Mouse (Mus musculus): ENCODE data around the gene Gm8334. TPM values are rescaled to one million over a fixed set of nuclear protein-coding genes. Genes with fewer than 3 reads are reported as not detected.
"Not testable (repeated sequence)": the region's sequence is repeated elsewhere in the genome, so short reads cannot be mapped to it uniquely, and the experiment has no call there.

Gene Gm8334
- polyA plus RNA-seq (2012; rRNA removed) = not detected in 2 replicates

DNA sequence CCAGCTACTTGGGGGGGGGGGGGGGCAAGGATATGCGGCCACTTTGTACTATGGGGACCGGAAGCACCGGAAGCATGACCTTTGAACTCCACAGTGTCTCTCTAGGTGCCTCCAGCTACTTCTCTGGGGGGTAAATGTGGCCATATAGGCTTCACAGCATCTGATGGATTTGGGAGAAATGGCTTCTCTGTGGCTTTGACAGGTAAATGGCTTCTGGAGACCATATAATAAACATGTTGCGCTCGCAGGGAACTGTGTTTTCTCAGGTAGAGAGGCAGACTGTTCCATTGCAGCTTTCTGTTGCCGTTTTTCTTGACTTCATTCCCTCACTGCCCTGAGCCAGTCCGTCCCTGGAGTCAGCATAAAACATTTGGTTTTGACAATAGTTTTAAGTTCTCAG is at the start of gene Gm8334:
Gene Gm8334 (minus strand): TSS at position 101 of the 400 bp plus-strand sequence.
- H3K36me3 ChIP-seq (ENCODE audit: control insufficient read depth, insufficient read depth, low read length); DNase-seq; H3K4me3 ChIP-seq (ENCODE audit: control insufficient read depth, insufficient read depth, low read length); H3K27ac ChIP-seq (ENCODE audit: control insufficient read depth, insufficient read depth, low read length); H3K4me1 ChIP-seq (replicated peaks; ENCODE audit: control insufficient read depth, insufficient read depth, low read length); H3K27me3 ChIP-seq (ENCODE audit: control insufficient read depth, insufficient read depth, low read length): not testable (repeated sequence)
- 90% methylated on average over 3 of the region's 7 CpGs for WGBS

DNA sequence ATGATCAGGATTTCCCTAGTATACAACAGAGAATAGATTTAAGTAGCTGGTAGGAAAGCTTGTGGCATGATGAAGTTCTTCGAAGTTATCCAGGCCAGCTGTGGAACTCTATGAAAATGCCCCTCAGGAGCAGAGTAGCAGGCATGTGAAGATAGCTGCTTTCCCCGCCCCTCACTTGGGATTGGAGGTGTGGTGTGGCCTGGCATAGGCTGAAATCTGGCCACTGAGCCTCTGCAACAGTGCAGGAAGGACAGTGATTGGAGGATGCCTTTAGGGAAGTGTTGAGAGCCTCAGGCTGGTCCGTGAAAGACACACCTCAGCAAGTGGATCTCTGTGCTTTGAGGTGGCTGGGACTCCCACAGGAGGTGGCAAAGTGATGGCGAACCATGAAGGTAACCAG is 48.3 kb upstream of the Gm8334 start, which contains the start of gene Gm15127:
Gene Gm15127 (plus strand): TSS at position 301 of the 400 bp plus-strand sequence.
- 94% methylated on average over 2 of the region's 4 CpGs for WGBS
- H3K27ac ChIP-seq (ENCODE audit: control insufficient read depth, insufficient read depth, low read length); DNase-seq; H3K36me3 ChIP-seq (ENCODE audit: control insufficient read depth, insufficient read depth, low read length); H3K4me3 ChIP-seq (ENCODE audit: control insufficient read depth, insufficient read depth, low read length); H3K27me3 ChIP-seq (ENCODE audit: control insufficient read depth, insufficient read depth, low read length); H3K4me1 ChIP-seq (replicated peaks; ENCODE audit: control insufficient read depth, insufficient read depth, low read length): not testable (repeated sequence)

Other genes starting within 250 kb of the Gm8334 start
- gene Gm15114, start 126.2 kb downstream of the Gm8334 start, polyA plus RNA-seq (2012; rRNA removed) = not detected in 2 replicates
- not detected in 2 replicates for gene Gm15127, start 48.4 kb upstream of the Gm8334 start, polyA plus RNA-seq (2012; rRNA removed)
- not detected in 2 replicates for gene Luzp4, start 242.5 kb upstream of the Gm8334 start, polyA plus RNA-seq (2012; rRNA removed)

Data from thymus, adult 2 months (tissue).